Mouse (Mus musculus): ENCODE data around the gene Acaca. TPM values are rescaled to one million over a fixed set of nuclear protein-coding genes. Genes with fewer than 3 reads are reported as not detected.

Acaca gene
- polyA plus RNA-seq, 1 experiment from 2014 or later, result 5.4 TPM

GRCm38 (mm10) chr11:84393571-84393970 is 264.1 kb downstream of the Acaca start:
- Histone ChIP-seq H3K27ac (replicated peaks) (no peak overlapping the region), H3K9me3 (replicated peaks) (no peaks in the 10 kb centered on the region), H3K4me3 (replicated peaks) (no peak overlapping the region), H3K27me3 (no peaks in the 10 kb centered on the region), H3K36me3 (replicated peaks) (peaks cover 45% of the 10 kb centered on the region), H3K4me2 (no peak overlapping the region), H3K9ac (no peak overlapping the region), H3K4me1 (replicated peaks) (no peaks in the 10 kb centered on the region)
- ATAC-seq (ENCODE audit: insufficient read depth), result no peak
- WGBS (ENCODE audit: insufficient replicate concordance), result 59% methylated on average over 7 of the region's 7 CpGs

- Histone ChIP-seq H3K9ac (no peak overlapping the region), H3K36me3 (replicated peaks) (peaks cover 36% of the 10 kb centered on the region), H3K9me3 (replicated peaks) (no peaks in the 10 kb centered on the region), H3K4me1 (replicated peaks) (no peaks in the 10 kb centered on the region), H3K27ac (replicated peaks) (no peak overlapping the region), H3K27me3 (no peaks in the 10 kb centered on the region), H3K4me2 (no peak overlapping the region), H3K4me3 (replicated peaks) (no peak overlapping the region)
- WGBS (ENCODE audit: insufficient replicate concordance), result 62% methylated on average over 1 of the region's 1 CpGs
- no peak for ATAC-seq (ENCODE audit: insufficient read depth)
These were observed 265.5 kb downstream of the Acaca start for GRCm38 (mm10) chr11:84395010-84395409.

GRCm38 (mm10) chr11:84406733-84407132 is 277.3 kb downstream of the Acaca start:
- Histone ChIP-seq H3K36me3 (replicated peaks) (no peaks in the 10 kb centered on the region), H3K4me3 (replicated peaks) (no peak overlapping the region), H3K9me3 (replicated peaks) (no peaks in the 10 kb centered on the region), H3K27me3 (no peaks in the 10 kb centered on the region), H3K27ac (replicated peaks) (no peak overlapping the region), H3K4me1 (replicated peaks) (peaks cover 15% of the 10 kb centered on the region), H3K4me2 (no peak overlapping the region), H3K9ac (no peak overlapping the region)
- ATAC-seq (ENCODE audit: insufficient read depth), result no peak
- 81% methylated on average over 4 of the region's 4 CpGs for WGBS (ENCODE audit: insufficient replicate concordance)

- no peaks in the 10 kb centered on the region for H3K36me3 ChIP-seq (replicated peaks)
- peaks cover 51% of the 10 kb centered on the region for H3K4me1 ChIP-seq (replicated peaks)
- H3K27ac ChIP-seq (replicated peaks), result peak overlapping the region; percentile 84
- no peak overlapping the region for H3K4me3 ChIP-seq (replicated peaks)
- no peak overlapping the region for H3K4me2 ChIP-seq
- WGBS (ENCODE audit: insufficient replicate concordance), result 55% methylated on average over 4 of the region's 4 CpGs
- no peak for ATAC-seq (ENCODE audit: insufficient read depth)
- no peaks in the 10 kb centered on the region for H3K9me3 ChIP-seq (replicated peaks)
- no peaks in the 10 kb centered on the region for H3K27me3 ChIP-seq
- H3K9ac ChIP-seq, result no peak overlapping the region
These were observed 280.9 kb downstream of the Acaca start for GRCm38 (mm10) chr11:84410383-84410782.

GRCm38 (mm10) chr11:84410879-84411641 is 281.6 kb downstream of the Acaca start:
- 37% methylated on average over 7 of the region's 7 CpGs for WGBS (ENCODE audit: insufficient replicate concordance)
- Histone ChIP-seq H3K27me3 (no peaks in the 10 kb centered on the region), H3K4me2 (peak overlapping the region; percentile 39), H3K4me1 (replicated peaks) (peaks cover 57% of the 10 kb centered on the region), H3K27ac (replicated peaks) (peak overlapping the region; percentile 84), H3K9ac (peak overlapping the region; percentile 30; the same call in 1 of the 2 replicates), H3K9me3 (replicated peaks) (no peaks in the 10 kb centered on the region), H3K4me3 (replicated peaks) (no peak overlapping the region), H3K36me3 (replicated peaks) (no peaks in the 10 kb centered on the region)
- peak; percentile 42 for ATAC-seq (ENCODE audit: insufficient read depth)

- peak; percentile 42 for ATAC-seq (ENCODE audit: insufficient read depth)
- peak overlapping the region; percentile 84 for H3K27ac ChIP-seq (replicated peaks)
These were observed 282.2 kb downstream of the Acaca start for GRCm38 (mm10) chr11:84411642-84412018.

GRCm38 (mm10) chr11:84412201-84412934 is 282.9 kb downstream of the Acaca start:
- no peak overlapping the region for H3K4me3 ChIP-seq (replicated peaks)
- H3K27me3 ChIP-seq, result no peaks in the 10 kb centered on the region
- H3K4me2 ChIP-seq, result peak overlapping the region; percentile 39
- no peaks in the 10 kb centered on the region for H3K36me3 ChIP-seq (replicated peaks)
- no peak for ATAC-seq (ENCODE audit: insufficient read depth)
- H3K4me1 ChIP-seq (replicated peaks), result peaks cover 62% of the 10 kb centered on the region
- peak overlapping the region; percentile 30; the same call in 1 of the 2 replicates for H3K9ac ChIP-seq
- WGBS (ENCODE audit: insufficient replicate concordance), result 66% methylated on average over 12 of the region's 12 CpGs
- H3K9me3 ChIP-seq (replicated peaks), result no peaks in the 10 kb centered on the region
- peak overlapping the region; percentile 84 for H3K27ac ChIP-seq (replicated peaks)

More at GRCm38 (mm10) chr11:84411642-84412018, 282.2 kb downstream of the Acaca start:
- H3K4me1 ChIP-seq (replicated peaks), result peaks cover 62% of the 10 kb centered on the region
- H3K9me3 ChIP-seq (replicated peaks), result no peaks in the 10 kb centered on the region
- H3K36me3 ChIP-seq (replicated peaks), result no peaks in the 10 kb centered on the region
- H3K4me2 ChIP-seq, result peak overlapping the region; percentile 39
- H3K27me3 ChIP-seq, result no peaks in the 10 kb centered on the region
- H3K4me3 ChIP-seq (replicated peaks), result no peak overlapping the region
- H3K9ac ChIP-seq, result peak overlapping the region; percentile 30; the same call in 1 of the 2 replicates
- 36% methylated on average over 7 of the region's 7 CpGs for WGBS (ENCODE audit: insufficient replicate concordance)

GRCm38 (mm10) chr11:84413111-84413510 is 283.6 kb downstream of the Acaca start:
- peak overlapping the region; percentile 37; the same call in 1 of the 2 replicates for H3K9ac ChIP-seq
- H3K9me3 ChIP-seq (replicated peaks), result no peaks in the 10 kb centered on the region
- peak overlapping the region; percentile 84 for H3K27ac ChIP-seq (replicated peaks)
- no peaks in the 10 kb centered on the region for H3K36me3 ChIP-seq (replicated peaks)
- H3K4me3 ChIP-seq (replicated peaks), result no peak overlapping the region
- peaks cover 62% of the 10 kb centered on the region for H3K4me1 ChIP-seq (replicated peaks)
- peak; percentile 87 for ATAC-seq (ENCODE audit: insufficient read depth)
- no peaks in the 10 kb centered on the region for H3K27me3 ChIP-seq
- H3K4me2 ChIP-seq, result peak overlapping the region; percentile 39
- WGBS (ENCODE audit: insufficient replicate concordance), result 15% methylated on average over 6 of the region's 6 CpGs

- Histone ChIP-seq H3K27ac (replicated peaks) (no peak overlapping the region), H3K4me3 (replicated peaks) (no peak overlapping the region), H3K9ac (no peak overlapping the region), H3K4me2 (no peak overlapping the region), H3K36me3 (replicated peaks) (0 out of 2 replicates have a peak, but pooled peaks cover 3% of the 10 kb centered on the region), H3K9me3 (replicated peaks) (no peaks in the 10 kb centered on the region), H3K27me3 (no peaks in the 10 kb centered on the region), H3K4me1 (replicated peaks) (peaks cover 7% of the 10 kb centered on the region)
- WGBS (ENCODE audit: insufficient replicate concordance), result 78% methylated on average over 6 of the region's 6 CpGs
- ATAC-seq (ENCODE audit: insufficient read depth), result no peak
These were observed 291.3 kb downstream of the Acaca start for GRCm38 (mm10) chr11:84420779-84421178.

GRCm38 (mm10) chr11:84425736-84426632 is 296.5 kb downstream of the Acaca start:
- Histone ChIP-seq H3K4me1 (replicated peaks) (no peaks in the 10 kb centered on the region), H3K27ac (replicated peaks) (no peak overlapping the region), H3K9me3 (replicated peaks) (no peaks in the 10 kb centered on the region), H3K4me3 (replicated peaks) (no peak overlapping the region), H3K9ac (no peak overlapping the region), H3K4me2 (no peak overlapping the region), H3K36me3 (replicated peaks) (0 out of 2 replicates have a peak, but pooled peaks cover 6% of the 10 kb centered on the region), H3K27me3 (no peaks in the 10 kb centered on the region)
- ATAC-seq (ENCODE audit: insufficient read depth), result no peak
- WGBS (ENCODE audit: insufficient replicate concordance), result 70% methylated on average over 13 of the region's 13 CpGs

Measured in liver, embryonic 15.5 days (tissue).